Mouse (Mus musculus) adrenal gland, postnatal 36 days (tissue): ENCODE data around the gene Mgrn1. TPM values are rescaled to one million over a fixed set of nuclear protein-coding genes. Genes with fewer than 3 reads are reported as not detected.

Experiments
- DNase-seq, 2 experiments: peaks; one replicate each; pipeline ENCODE4 v3.0.0; 2021; ENCODE audit warnings: mixed read lengths in 1 of 2
- total RNA-seq, 2 experiments: library from RNA; stranded (reverse); gene quantifications; 2 replicates each; pipeline ENCODE4 v1.2.3; 2021

The Mgrn1 gene
- total RNA-seq, 2 experiments from 2014 or later = 72.9 to 79.3 TPM

DNA sequence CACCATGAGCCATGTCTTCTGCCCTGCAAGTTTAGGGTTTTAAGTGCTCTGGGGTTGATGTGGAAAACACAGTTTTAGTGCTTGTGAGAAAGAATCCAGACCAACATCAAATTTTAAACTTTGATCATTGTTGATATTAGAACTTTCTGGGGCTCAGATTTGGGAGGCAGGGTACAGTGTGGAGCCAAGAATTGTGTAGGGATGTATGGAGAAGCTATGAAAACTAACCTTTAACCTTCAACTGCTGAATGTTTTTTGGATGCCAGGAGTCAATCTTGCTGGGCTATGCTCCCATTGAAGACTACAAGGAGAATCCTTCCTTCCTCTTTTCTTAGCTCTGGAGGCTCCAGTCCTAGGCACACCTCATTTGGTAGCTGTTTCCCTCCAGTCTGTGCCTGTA is 20.5 kb downstream of the Mgrn1 start:
- no peak for DNase-seq

DNA sequence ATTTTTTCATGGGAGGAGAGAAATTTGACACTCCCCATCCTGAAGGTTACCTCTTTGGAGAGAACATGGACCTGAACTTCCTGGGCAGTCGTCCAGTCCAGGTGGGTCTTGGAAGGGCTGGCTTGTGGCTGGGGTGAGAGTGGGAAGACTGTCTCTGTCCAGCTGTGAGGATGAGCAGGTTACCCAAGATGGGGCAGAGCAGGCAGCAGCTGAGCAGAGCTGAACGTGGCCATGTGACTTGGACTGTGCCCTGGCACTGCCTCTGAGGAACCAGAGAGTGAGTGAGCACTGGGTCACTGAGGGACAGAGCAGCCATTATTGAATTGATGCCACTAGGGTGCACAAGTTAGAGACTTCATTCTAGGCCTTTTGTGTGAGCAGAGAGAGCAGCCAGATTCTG is 21.3 kb downstream of the Mgrn1 start:
- DNase-seq = no peak

DNA sequence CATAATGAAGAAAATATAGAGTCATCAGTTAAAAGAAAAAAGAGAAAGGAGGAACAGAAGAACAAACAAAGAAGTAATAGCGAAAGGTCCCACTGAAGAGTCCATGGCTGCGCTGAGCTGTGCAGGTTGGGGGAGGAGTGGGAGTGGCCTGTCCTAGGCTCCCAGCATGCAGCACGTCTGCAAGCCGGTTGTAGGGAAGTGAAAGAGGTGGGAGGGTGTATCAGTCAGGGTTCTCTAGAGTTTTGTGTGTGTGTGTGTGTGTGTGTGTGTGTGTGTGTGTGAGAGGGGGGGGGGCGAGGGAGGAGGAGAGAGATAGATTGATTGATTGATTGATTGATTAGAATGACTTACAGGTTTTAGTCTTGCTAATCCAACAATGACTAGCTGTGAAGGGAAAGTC is 21.9 kb downstream of the Mgrn1 start:
- DNase-seq = no peak

DNA sequence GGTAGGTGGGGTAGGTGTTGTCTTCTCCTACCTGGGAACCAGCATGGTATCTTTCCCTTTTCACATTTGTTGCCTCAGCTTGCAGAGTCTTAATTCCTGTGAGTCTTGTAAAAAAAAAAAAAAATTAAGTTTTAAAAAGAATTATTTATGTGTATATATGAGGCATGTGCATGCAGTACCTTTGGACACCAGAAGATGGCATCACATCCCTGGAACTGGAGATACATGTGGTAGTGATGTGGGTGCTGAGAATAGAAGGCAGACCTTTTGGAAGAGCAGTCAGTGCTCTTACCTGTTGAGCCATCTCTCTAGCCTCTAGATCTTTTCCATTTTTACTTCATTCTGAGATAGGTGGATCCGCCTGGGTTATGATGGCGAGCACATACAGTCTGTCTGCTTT is 23.7 kb downstream of the Mgrn1 start:
- no peak for DNase-seq

DNA sequence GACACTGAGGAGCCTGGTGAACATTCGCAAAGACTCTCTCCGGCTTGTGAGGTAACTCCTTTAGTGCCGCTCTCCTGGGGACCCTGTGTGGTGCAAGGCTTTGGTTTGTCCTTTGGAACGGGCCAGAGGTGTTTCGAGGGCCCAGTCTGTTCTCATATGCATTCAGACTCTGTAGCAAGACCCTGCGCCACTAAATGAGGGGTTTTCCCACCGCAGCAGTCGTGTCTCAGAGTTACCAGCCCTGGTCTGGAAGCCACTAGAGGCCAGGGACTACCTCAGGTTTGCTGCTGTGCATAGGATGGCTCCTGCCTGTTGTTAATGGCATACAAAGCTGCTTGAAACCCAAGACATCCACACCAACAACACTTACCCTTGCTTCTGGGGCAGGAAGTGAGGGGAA is 24.7 kb downstream of the Mgrn1 start:
- DNase-seq = no peak

DNA sequence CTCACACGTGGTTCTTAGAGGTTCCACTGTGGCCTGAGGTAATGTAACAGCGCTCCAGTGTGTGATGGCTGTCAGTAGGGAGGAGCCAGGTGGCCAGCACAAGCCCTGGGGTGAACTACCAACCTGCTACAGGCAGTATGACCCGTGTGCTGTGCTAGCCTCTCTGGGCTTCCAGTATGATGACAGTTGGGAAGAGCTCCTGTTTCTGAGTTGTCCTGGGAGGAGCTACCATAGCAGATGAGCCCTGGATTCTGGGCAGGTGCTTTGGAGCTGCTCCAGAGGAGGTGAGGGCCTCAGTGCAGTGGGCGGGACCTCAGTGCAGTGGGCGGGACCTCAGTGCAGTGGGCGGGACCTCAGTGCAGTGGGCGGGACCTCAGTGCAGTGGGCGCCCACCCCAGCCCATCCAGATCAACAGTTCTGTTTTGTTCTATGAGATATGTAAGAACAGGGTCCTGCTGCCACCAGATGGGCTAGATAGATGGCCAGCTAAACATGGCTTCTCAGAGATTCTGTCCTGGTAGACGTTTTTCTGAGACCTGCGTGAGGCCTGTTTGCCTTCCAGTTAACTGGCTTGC is 26.1 kb downstream of the Mgrn1 start:
- DNase-seq = no peak

DNA sequence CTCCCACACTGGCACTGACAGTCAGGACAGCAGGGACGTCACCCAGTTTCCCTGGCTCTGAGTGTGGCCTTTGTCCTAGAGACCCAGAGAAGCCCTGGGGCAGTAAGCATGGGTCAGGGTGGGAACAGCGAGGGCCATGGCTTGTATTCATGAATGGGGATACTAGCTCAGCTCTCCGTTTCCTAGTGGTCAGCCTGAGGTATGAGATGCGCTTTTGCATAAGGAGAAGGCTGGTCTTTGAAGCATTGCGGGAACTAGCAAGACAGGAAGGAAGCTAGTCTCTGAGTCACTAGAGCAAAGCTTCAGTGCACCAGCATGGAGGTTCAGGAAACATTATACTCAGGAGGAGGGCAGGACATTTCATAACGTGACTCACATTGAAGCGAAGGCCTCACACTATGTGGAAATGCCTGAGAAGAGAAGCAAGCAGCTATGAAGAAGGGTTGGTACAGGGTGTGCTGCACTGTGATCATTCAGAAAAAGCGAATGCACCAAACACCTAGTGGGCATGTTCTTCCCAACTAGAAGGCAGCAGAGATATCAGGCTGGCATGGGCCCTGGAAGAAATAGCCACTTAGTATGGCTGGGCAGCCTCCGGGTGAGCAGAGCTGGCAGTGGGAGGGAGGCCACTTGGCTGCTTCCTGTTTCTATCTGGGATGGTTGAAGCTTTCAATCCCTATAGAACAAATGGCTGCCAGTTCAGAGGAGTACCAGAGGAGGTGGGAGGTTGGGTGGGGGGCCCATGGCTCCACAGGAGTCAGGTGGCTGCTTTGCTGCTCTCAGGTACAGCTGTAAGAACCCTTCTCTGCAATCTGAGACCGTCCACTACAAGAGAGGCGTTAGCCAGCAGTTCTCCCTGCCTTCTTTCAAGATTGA is 27.1 kb downstream of the Mgrn1 start:
- peak; percentile 27 to 35 for DNase-seq

DNA sequence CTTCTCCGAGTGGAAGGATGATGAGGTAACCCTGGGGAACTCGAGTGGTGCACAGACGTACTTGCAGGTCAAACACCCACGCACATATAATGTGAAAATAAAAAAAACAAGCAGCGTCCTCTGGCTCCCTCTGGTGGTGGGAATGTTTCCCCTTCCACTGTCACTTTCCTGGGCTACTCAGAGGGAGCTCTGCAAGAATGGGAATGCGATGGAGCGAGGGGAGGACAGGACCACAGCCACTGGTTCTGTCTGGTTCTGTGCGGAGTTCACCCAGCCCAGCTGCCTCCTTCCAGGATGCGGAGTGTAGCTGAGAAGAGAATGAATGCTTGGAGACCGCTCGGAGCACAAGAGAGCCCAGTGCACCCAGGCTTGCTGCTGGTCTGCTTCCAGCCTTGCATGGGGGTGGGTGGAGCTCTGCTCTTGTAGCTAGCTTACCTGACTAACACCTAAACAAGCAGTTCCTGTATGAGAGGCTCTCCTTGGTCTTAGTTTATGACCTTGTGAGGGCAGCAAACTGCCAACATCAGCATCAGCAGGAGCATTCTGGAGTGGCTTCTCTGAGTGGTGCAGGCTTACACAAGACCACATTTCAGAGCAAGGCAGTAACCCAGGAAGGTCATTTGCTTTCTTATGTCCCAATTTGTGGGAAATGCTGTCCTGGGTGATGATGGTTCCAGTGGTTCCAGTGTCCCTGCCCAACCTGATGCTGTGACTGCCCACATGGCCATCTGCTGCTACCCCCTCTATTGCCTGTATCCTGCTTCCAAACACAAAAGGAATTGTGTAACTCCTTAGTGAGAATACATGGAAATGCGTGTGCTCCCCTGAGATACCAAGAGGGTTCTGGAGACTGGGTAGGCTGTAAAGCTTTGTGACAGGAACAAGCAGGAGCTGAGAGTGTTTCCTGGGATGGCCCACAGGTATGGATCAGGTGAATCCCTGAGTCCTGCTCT is 28.0 kb downstream of the Mgrn1 start:
- peak; percentile 82 to 86 for DNase-seq

DNA sequence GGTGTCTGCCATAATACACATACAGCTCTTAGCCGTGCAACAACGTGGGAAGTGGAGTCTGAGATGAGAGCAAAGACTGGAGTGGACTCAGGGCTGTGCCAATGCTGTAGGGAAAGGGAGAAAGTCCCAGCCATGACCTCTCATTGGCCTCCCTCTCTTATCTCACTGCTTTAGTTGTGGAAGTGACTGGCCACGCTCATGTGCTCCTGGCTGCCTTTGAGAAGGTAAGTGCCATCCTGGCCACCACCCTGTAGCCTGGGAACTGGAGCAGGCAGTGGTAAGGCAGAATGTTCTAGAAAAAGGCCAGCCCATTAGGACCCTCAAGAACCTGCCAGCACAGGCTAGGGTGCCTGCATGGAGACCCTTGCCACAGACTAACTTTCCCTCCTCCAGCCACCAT is 29.9 kb downstream of the Mgrn1 start:
- DNase-seq = no peak

DNA sequence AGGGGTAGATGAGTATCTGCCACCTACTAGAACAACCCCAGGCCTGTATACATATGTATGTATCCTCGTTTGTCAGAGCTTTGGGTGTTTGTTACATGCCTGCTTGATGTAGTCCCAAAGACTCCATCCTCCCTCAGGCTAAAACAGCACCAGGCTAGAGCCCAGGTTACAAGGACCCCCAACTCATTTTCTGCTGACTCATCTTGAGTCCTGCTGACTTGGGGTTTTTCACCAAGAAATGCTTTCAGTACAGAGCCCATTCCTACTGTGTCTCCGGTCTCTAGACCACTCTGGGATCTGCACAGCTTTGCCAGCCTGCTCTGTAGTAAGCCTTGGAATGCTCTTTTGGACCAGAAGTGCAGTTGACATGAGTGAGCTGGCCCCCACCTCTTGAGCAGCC is 30.6 kb downstream of the Mgrn1 start:
- DNase-seq = no peak

DNA sequence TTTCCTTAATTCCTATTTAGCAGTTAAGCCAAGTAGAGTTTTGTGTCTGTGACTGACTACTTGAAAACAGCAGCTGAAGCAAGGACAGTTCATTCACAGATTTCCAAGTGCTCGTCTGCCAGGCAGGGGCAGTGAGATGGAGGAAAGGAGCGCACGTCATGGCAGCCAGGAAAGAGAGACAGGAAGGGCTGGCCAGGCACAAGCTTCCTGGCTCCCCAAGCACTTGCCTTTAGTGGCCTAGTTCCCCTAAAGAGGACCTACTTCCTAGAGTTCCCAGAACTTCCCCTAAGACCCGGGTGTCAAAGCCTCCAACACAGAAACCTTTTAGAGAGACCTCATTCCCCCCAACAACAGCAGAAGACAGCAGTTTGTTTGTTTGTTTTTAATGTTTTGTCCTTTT is 34.5 kb downstream of the Mgrn1 start:
- DNase-seq = no peak

DNA sequence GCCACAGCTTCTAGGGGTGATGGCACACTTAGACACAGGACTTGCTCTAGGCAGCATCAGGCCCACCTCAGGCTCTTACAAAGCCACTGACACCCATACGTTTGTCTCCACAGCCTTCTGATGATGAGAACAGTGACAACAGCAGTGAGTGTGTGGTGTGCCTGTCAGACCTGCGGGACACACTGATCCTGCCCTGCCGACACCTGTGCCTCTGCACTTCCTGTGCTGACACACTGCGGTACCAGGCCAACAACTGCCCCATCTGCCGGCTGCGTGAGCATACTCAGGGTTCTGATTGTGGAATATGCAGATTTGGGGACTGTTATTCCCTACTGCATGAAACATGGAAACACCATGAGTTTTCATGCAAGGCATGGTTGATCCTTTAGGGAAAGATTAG is 36.4 kb downstream of the Mgrn1 start:
- DNase-seq = no peak

DNA sequence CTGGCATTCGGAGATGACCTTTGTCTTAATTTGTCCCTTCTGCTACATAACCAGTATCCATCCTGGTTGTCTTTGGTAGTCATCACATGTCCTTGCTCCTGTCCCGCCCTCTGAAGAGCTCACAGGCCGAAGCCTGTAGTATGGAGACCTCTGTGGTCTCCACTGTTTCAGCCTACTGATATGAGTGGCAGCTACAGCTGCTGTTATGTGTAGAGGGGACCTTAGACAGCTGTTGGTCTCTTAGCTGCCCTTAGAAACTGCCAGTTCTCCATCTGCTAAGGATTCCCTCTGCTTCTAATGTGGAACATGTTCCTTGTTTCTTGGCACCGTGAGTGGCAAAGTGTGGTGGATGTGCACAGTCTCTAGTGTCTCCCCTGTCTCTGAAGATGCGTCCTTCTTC is 37.9 kb downstream of the Mgrn1 start:
- DNase-seq = no peak

DNA sequence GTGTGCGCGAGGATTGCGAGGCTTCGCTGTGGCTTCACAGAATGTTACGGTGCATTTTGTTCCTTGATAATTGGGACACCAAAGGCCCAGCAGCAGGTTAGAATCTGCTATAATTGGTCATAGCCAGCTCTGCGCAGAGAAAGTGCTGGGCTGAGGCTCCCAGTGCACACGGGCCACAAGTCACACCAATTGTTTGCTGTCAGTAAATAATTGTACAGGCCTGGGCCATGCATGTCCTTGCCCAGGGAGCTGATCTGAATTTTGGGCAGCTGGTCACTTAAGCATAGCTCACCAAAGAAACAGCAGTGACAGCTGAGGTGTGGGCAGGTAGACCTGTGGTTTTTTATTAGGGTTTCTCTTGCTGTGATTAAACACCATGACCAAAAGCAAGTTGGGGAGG is 41.9 kb downstream of the Mgrn1 start:
- no peak for DNase-seq

DNA sequence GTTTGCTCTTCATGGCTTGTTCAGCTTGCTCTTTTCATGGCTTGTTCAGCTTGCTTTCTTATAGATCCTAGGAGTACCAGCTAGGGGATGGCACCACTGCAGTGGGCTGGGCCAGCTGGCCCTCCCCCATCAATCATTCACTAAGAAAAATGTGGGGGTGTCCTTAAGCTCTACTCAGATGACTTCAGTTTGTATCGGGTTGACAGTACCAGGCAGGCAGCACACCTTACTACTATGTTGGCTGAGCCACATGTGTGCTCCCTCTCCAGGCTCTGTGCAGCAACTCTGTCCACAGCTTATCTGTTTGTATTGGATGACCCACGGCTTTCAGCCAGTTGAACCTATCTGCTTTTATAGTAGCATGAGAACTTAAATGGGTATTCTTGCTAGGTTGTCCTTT is 42.4 kb downstream of the Mgrn1 start:
- no peak for DNase-seq

DNA sequence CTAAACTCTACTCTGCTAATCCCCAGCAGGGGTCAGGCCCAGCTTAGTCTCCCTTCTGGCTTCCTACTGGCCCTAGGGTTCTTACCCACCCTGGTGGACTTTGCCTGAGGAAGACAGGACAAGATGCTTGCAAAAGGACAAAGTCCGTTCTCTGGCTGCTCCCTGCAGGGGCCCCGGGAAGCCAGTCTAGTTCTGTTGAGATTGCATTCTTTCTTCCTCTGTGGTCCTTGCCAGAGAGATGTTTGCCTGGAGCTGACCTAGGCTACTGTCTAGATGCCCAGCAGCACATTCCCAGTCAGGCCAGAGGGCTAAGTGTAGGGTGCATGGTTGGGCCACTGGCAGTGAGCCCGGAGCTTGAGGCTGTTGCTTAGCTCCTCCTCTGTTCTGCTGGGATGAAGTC is 46.4 kb downstream of the Mgrn1 start:
- peak; percentile 57 to 62 for DNase-seq

DNA sequence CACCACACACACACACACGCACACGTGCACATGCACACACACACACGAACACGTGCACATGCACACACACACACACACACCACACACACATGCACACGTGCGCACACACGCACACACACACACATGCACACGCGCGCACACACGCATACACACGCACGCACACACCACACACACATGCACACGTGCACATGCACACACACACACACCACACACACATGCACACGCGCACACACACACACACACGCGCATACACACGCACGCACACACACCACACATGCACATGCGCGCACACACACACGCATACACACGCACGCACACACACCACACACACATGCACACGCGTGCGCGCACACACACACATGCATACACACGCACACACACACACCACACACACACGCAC is 49.4 kb downstream of the Mgrn1 start:
- no peak for DNase-seq

DNA sequence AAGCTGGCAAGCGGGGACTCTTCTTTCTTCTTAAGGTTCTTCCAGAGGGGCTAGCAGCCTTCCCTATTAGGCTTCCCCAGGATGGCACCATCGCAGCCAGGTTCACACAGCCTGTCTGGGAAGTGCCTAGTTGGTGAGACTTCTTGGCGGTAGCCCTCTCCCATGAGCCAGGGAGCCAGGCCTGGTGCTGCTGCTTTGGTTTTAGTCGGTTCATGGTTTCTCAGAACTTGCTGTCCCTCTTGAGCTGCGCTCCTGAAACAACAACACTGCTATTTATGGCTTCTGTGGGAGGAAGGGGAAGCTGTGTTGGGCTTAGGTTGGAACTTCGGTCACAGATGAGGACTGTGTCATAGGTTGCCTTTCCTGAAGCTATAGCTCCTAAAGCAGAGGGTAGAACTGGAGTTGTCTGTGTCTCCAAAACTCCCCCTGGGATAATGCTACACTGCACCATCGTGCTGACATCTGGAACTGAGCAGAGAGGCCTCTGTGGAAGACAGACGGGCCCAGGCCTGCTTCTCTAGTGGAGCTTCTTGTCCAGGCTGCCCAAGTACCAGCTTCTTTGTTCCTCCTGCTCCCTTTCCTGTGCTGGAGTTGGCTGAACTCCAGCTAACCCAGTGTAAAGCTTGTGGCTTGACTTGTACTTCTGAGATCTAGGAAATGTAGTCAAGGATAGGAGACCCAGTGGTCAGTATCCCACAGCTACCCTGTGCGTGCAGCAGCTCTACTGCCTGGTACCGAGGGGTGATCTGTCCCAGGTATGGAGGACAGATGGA is 50.1 kb downstream of the Mgrn1 start:
- no peak for DNase-seq

DNA sequence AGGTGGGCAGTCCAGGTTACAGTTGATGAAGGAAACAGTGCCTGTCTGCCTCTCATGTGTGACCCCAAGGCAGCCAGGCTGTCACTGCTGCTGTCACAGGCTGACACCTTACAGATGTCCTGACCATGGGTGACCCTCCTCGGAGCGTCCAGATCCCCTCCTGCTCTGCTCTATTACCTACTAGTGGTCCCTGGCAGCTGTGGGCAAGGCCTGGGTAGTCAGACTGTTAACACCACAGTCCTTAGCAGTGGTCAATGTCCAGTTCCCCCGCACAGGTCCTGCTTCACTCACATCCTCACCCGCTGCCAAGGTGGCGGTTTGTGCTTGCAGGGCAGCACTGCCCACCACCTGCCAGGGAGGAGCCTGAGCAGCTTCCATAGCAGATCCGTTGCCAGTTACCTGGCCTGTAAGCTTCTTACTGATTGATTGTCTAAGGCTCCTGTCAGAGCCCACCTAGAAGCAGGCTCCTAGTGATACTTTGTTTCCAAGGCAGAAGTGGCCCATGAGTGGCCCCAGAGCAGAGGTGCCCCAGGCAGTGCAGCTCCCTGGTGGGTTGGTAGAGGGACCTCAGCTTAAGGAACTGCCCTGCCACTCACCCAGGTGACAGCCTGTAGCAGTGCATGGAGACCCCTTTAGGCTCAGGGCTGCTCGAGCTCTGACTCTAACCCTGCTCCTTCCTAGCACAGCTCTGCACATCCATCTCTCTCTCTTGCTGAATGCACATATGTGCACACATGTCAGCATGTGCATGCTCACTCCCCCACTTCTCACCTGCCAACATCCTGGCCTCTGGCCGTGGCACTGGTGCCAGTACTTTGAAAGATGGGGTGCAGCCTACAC is 51.5 kb downstream of the Mgrn1 start:
- no peak for DNase-seq

DNA sequence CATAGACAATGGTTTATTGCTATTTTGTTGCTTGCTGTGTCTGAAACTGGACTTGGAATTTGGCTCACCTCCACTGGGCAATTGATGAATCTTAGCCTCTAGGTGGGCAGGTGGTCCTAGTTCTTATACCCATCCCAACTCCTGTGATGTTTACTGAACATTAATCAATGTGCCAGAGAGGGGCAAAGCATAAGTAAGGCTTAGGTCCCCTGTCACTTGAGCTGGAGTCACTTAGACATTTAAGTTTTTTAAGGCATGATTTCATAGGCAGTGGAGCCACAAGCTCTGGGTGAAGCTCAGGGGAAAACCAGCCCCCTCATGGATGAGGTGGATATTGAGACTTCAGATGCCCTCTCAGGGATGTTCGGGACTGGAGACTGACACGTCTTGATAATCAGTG is 52.4 kb downstream of the Mgrn1 start, which contains the start of gene Nudt16l1:
Gene Nudt16l1, plus strand, starts transcription at position 301 of the 400 bp plus-strand sequence.
- DNase-seq = no peak

DNA sequence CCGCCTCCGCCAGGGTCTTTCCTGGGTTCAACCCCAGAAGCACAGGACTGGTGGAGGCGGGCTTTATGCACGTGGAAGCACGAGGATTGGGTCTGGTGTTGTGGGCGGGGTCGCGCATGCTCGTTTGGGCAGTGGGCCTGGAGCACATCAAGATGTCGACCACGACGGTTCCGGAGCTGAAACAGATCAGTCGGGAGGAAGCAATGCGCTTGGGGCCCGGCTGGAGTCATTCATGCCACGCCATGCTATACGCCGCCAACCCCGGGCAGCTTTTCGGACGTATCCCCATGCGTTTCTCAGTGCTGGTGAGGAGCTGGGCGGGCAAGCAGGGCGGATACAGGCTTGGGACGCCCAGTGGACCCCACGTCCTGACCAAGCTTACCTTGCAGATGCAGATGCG is 52.9 kb downstream of the Mgrn1 start:
- peak; percentile 97 for DNase-seq
